Mouse (Mus musculus) stomach, embryonic 15.5 days (tissue): ENCODE results near the gene 9530053A07Rik. TPM values are rescaled to one million over a fixed set of nuclear protein-coding genes. Genes with fewer than 3 reads are reported as not detected.

ENCODE experiments used
- ATAC-seq: fragments of 200-750 bp; cut with Nextera tagmentation; 2 replicates; pipeline ENCODE4 v1.8.0; 2017; ENCODE audit warnings: low read depth, moderate number of reproducible peaks, moderate TSS enrichment; ENCODE audit not compliant: insufficient read depth, low FRiP score
- H3K27ac ChIP-seq: fragments of 300-500 bp; sonication (generic); 2 replicates; pipeline ENCODE4 v1.5.1; 2015; ENCODE audit warnings: mild to moderate bottlenecking, inconsistent platforms
- H3K27me3 ChIP-seq: fragments of 300-500 bp; sonication (generic); replicated peaks from 2 replicates; pipeline ENCODE4 v1.6.1; 2015; ENCODE audit warnings: inconsistent platforms
- H3K36me3 ChIP-seq: fragments of 300-500 bp; sonication (generic); 2 replicates; pipeline ENCODE4 v1.6.1; 2015; ENCODE audit warnings: inconsistent platforms
- H3K4me1 ChIP-seq: fragments of 300-500 bp; sonication (generic); 2 replicates; pipeline ENCODE4 v1.6.1; 2015; ENCODE audit warnings: inconsistent platforms
- H3K4me2 ChIP-seq: fragments of 300-500 bp; sonication (generic); 2 replicates; pipeline ENCODE4 v1.6.1; 2015; ENCODE audit warnings: mild to moderate bottlenecking, inconsistent platforms
- H3K4me3 ChIP-seq: fragments of 300-500 bp; sonication (generic); replicated peaks from 2 replicates; pipeline ENCODE4 v1.5.1; 2015; ENCODE audit warnings: inconsistent platforms
- H3K9ac ChIP-seq: fragments of 300-500 bp; sonication (generic); 2 replicates; pipeline ENCODE4 v1.6.1; 2015; ENCODE audit warnings: inconsistent platforms
- H3K9me3 ChIP-seq: fragments of 300-500 bp; sonication (generic); 2 replicates; pipeline ENCODE4 v1.6.1; 2016; ENCODE audit warnings: inconsistent platforms
- WGBS: fragments of 180-500 bp; shearing (Covaris S2); methylation state at CpG from one replicate; pipeline ENCODE4 v1.1.7; 2015; 5-methylcytosine and 5-hydroxymethylcytosine counted together
- polyA plus RNA-seq: library from polyadenylated mRNA; unstranded; fragments of >200 nt; fragmentation: Nextera tagmentation; extraction: Ambion mirVana; gene quantifications from 2 replicates; pipeline ENCODE4 v1.2.1, GENCODE M21; 2015

The 9530053A07Rik gene
- polyA plus RNA-seq, 1 experiment from 2014 or later: 0.04 TPM

GRCm38 (mm10) chr7:28203207-28204108, 74.2 kb downstream of the 9530053A07Rik start:
- 49% methylated on average over 19 of the region's 19 CpGs for WGBS
- H3K9ac ChIP-seq: no peak overlapping the region
- no peak overlapping the region for H3K4me2 ChIP-seq
- no peaks in the 10 kb centered on the region for H3K4me1 ChIP-seq
- no peak overlapping the region for H3K27ac ChIP-seq
- no peaks in the 10 kb centered on the region for H3K36me3 ChIP-seq
- no peaks in the 10 kb centered on the region for H3K27me3 ChIP-seq
- no peaks in the 10 kb centered on the region for H3K9me3 ChIP-seq
- H3K4me3 ChIP-seq: no peak overlapping the region
- no peak for ATAC-seq

GRCm38 (mm10) chr7:28206044-28206600, 76.9 kb downstream of the 9530053A07Rik start:
- Histone ChIP-seq H3K9ac (no peak overlapping the region), H3K36me3 (no peaks in the 10 kb centered on the region), H3K27ac (no peak overlapping the region), H3K4me1 (no peaks in the 10 kb centered on the region), H3K9me3 (no peaks in the 10 kb centered on the region), H3K4me3 (no peak overlapping the region), H3K27me3 (no peaks in the 10 kb centered on the region), H3K4me2 (no peak overlapping the region)
- ATAC-seq: no peak
- WGBS: 69% methylated on average over 4 of the region's 4 CpGs

GRCm38 (mm10) chr7:28208396-28208987, 79.2 kb downstream of the 9530053A07Rik start:
- ATAC-seq: peak; percentile 35; the same call in 1 of the 2 replicates
- WGBS: 33% methylated on average over 12 of the region's 12 CpGs
- Histone ChIP-seq H3K36me3 (no peaks in the 10 kb centered on the region), H3K9me3 (no peaks in the 10 kb centered on the region), H3K27ac (no peak overlapping the region), H3K27me3 (no peaks in the 10 kb centered on the region), H3K9ac (no peak overlapping the region), H3K4me2 (peak overlapping the region; percentile 56), H3K4me1 (no peaks in the 10 kb centered on the region), H3K4me3 (peak overlapping the region; percentile 33)

DNA sequence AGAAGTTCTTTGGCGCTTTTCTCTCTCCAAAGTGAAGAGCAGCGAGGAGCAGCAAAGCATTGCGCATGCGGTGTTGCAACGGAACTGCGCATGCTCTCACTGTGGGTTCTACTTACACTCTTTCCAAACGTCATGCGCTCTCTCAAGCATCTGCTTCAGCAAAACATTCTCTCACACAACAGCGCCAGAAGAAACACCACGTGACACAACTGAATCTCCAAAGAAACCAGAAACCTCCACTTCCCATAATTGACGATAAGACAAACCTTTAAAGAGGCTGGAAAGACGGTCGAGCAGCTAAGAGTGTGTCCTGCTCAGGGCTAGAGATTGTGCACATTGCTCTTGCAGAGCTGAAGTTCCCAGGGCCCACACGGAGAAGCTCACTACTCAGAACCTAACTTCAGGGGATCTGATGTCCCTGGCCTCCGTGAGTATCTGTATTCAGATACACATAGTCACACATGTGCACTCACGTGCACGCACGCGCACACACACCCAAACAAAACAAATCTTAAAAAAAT, 79.8 kb downstream of the 9530053A07Rik start:
- ATAC-seq: peak; percentile 78; the same call in 1 of the 2 replicates
- Histone ChIP-seq H3K4me3 (peak overlapping the region; percentile 33), H3K4me1 (no peaks in the 10 kb centered on the region), H3K36me3 (no peaks in the 10 kb centered on the region), H3K9me3 (no peaks in the 10 kb centered on the region), H3K4me2 (peak overlapping the region; percentile 56), H3K27ac (no peak overlapping the region; the same call in 1 of the 2 replicates), H3K27me3 (no peaks in the 10 kb centered on the region), H3K9ac (no peak overlapping the region)
- WGBS: 45% methylated on average over 19 of the region's 19 CpGs

- Histone ChIP-seq H3K9ac (no peak overlapping the region), H3K9me3 (no peaks in the 10 kb centered on the region), H3K4me3 (no peak overlapping the region), H3K4me1 (no peaks in the 10 kb centered on the region), H3K4me2 (no peak overlapping the region), H3K27me3 (no peaks in the 10 kb centered on the region), H3K36me3 (no peaks in the 10 kb centered on the region), H3K27ac (no peak overlapping the region)
- WGBS: 47% methylated on average over 5 of the region's 5 CpGs
- ATAC-seq: no peak
Measured at GRCm38 (mm10) chr7:28210731-28211130, 81.5 kb downstream of the 9530053A07Rik start.

GRCm38 (mm10) chr7:28214142-28214541, 84.9 kb downstream of the 9530053A07Rik start:
- Histone ChIP-seq H3K4me2 (no peak overlapping the region), H3K36me3 (no peaks in the 10 kb centered on the region), H3K27me3 (no peaks in the 10 kb centered on the region), H3K4me3 (no peak overlapping the region), H3K4me1 (no peaks in the 10 kb centered on the region), H3K27ac (no peak overlapping the region), H3K9me3 (no peaks in the 10 kb centered on the region), H3K9ac (no peak overlapping the region)
- WGBS: 25% methylated on average over 10 of the region's 10 CpGs
- no peak for ATAC-seq

Other genes starting within 250 kb of the 9530053A07Rik start
- 9.4 and 10.3 TPM in 2 replicates for gene Zfp974, start 200.0 kb upstream of the 9530053A07Rik start, polyA plus RNA-seq
- gene Zfp780b, start 150.3 kb upstream of the 9530053A07Rik start, polyA plus RNA-seq: 18.3 and 20.0 TPM in 2 replicates
- 3.3 and 3.9 TPM in 2 replicates for gene Zfp850, start 115.4 kb upstream of the 9530053A07Rik start, polyA plus RNA-seq
- gene Psmc4, start 79.4 kb upstream of the 9530053A07Rik start, polyA plus RNA-seq: 243 and 255 TPM in 2 replicates
- gene Fcgbp, start 58.2 kb upstream of the 9530053A07Rik start, polyA plus RNA-seq: 41.3 and 43.3 TPM in 2 replicates
- 108 and 135 TPM in 2 replicates for gene Fbl, start 40.2 kb downstream of the 9530053A07Rik start, polyA plus RNA-seq
- 8.1 and 9.3 TPM in 2 replicates for gene Dyrk1b, start 50.0 kb downstream of the 9530053A07Rik start, polyA plus RNA-seq
- gene Eid2, start 138.4 kb downstream of the 9530053A07Rik start, polyA plus RNA-seq: 8.2 and 8.6 TPM in 2 replicates
- 11.5 and 12.0 TPM in 2 replicates for gene Eid2b, start 148.3 kb downstream of the 9530053A07Rik start, polyA plus RNA-seq
- gene Selenov, start 161.7 kb downstream of the 9530053A07Rik start, polyA plus RNA-seq: 0.30 and 0.59 TPM in 2 replicates
- 3.8 and 3.9 TPM in 2 replicates for gene Dll3, start 172.8 kb downstream of the 9530053A07Rik start, polyA plus RNA-seq
- gene Timm50, start 182.6 kb downstream of the 9530053A07Rik start, polyA plus RNA-seq: 137 and 138 TPM in 2 replicates
- gene Supt5, start 209.3 kb downstream of the 9530053A07Rik start, polyA plus RNA-seq: 70.6 and 84.4 TPM in 2 replicates
- gene Rps16, start 221.2 kb downstream of the 9530053A07Rik start, polyA plus RNA-seq: 826 and 1,031 TPM in 2 replicates
- gene Plekhg2, start 243.1 kb downstream of the 9530053A07Rik start, polyA plus RNA-seq: 48.4 and 52.3 TPM in 2 replicates